Mouse (Mus musculus) CH12.LX (cell line): ENCODE measurements around the gene Ass1. TPM values are rescaled to one million over a fixed set of nuclear protein-coding genes. Genes with fewer than 3 reads are reported as not detected.

Source experiments
- DNase-seq: peaks from one replicate; pipeline ENCODE4 v3.0.0-alpha.2; 2013; ENCODE audit errors: extremely low read depth
- H3K27ac ChIP-seq: 2 replicates; pipeline ENCODE4 v1.5.1; 2012; ENCODE audit warnings: low read depth, mild to moderate bottlenecking, control low read depth, moderate library complexity; ENCODE audit not compliant: insufficient read depth
- H3K27me3 ChIP-seq: replicated peaks from 2 replicates; pipeline ENCODE3; 2012; ENCODE audit warnings: inconsistent platforms
- H3K36me3 ChIP-seq, 2 experiments: replicated peaks in 1 of 2; 2 replicates each; pipeline versions ENCODE3 to v1.6.1; 2012; ENCODE audit warnings: inconsistent platforms in 1 of 2, low read length in 1 of 2, mild to moderate bottlenecking in 1 of 2, mixed read lengths in 1 of 2, moderate library complexity in 1 of 2; ENCODE audit not compliant: control insufficient read depth in 1 of 2, insufficient read depth in 1 of 2
- H3K4me1 ChIP-seq, 2 experiments: 2 replicates each; pipeline ENCODE4 v1.6.1; 2012; ENCODE audit warnings: inconsistent platforms in 1 of 2, moderate library complexity in 1 of 2; ENCODE audit not compliant: insufficient read depth in 2 of 2, control insufficient read depth in 1 of 2
- H3K4me2 ChIP-seq: 2 replicates; pipeline ENCODE4 v1.6.1; 2012; ENCODE audit warnings: low read depth, mild to moderate bottlenecking, control low read depth; ENCODE audit not compliant: poor library complexity, insufficient read depth, severe bottlenecking
- H3K4me3 ChIP-seq, 3 experiments: fragments of 150-350 bp in 1 of 3; sonication (generic) in 1 of 3; replicated peaks in 1 of 3; 2 replicates each; pipeline versions ENCODE3 to v1.5.1; 2011 to 2012; ENCODE audit warnings: low read depth in 2 of 3, low read length in 2 of 3, mild to moderate bottlenecking in 2 of 3, moderate library complexity in 2 of 3, control low read depth in 1 of 3, improper control_type of control experiment in 1 of 3, inconsistent platforms in 1 of 3, mixed read lengths in 1 of 3; ENCODE audit not compliant: poor library complexity in 1 of 3
- H3K79me2 ChIP-seq: replicated peaks from 2 replicates; pipeline ENCODE4 v1.6.1; 2012; ENCODE audit warnings: mild to moderate bottlenecking, moderate library complexity; ENCODE audit not compliant: control insufficient read depth, poor library complexity, insufficient read depth, severe bottlenecking; ENCODE audit errors: extremely low read depth
- H3K9ac ChIP-seq: 2 replicates; pipeline ENCODE4 v1.6.1; 2012; ENCODE audit warnings: low read depth, mild to moderate bottlenecking, control low read depth, moderate library complexity; ENCODE audit not compliant: insufficient read depth
- H3K9me3 ChIP-seq: replicated peaks from 2 replicates; pipeline ENCODE3; 2012; ENCODE audit warnings: low read length, inconsistent platforms, mixed read lengths
- CTCF ChIP-seq, 2 experiments: IDR thresholded peaks in 1 of 2; conservative IDR thresholded peaks in 1 of 2; 2 replicates each; pipeline ENCODE4 v1.5.1; 2011 to 2012; ENCODE audit warnings: low read depth in 2 of 2, low read length in 2 of 2, improper control_type of control experiment in 1 of 2, inconsistent platforms in 1 of 2, mild to moderate bottlenecking in 1 of 2, moderate library complexity in 1 of 2
- IRF4 ChIP-seq: IDR thresholded peaks from 2 replicates; pipeline ENCODE4 v1.6.1; 2014; ENCODE audit warnings: low read depth, mild to moderate bottlenecking, inconsistent platforms, low read length, improper control_type of control experiment
- NELFE ChIP-seq: IDR thresholded peaks from 2 replicates; pipeline ENCODE4 v1.6.1; 2011; ENCODE audit warnings: low read depth, low read length, improper control_type of control experiment
- TBP ChIP-seq: conservative IDR thresholded peaks from 2 replicates; pipeline ENCODE4 v1.6.1; 2011; ENCODE audit warnings: low read depth, low read length, improper control_type of control experiment
- USF1 ChIP-seq: IDR thresholded peaks from 2 replicates; pipeline ENCODE4 v1.6.1; 2014; ENCODE audit warnings: low read depth, mild to moderate bottlenecking, inconsistent platforms, low read length, improper control_type of control experiment
- ZMIZ1 ChIP-seq: IDR thresholded peaks from 2 replicates; pipeline ENCODE4 v1.6.1; 2012; ENCODE audit warnings: low read depth, mild to moderate bottlenecking, inconsistent platforms, low read length, improper control_type of control experiment
- dilution Hi-C: fragments of 300-500 bp; cut with MboI; formaldehyde crosslinking; loops from 2 replicates; pipeline ENCODE4 v1.14.3; 2020; ENCODE audit warnings: low sequenced_read_pairs; ENCODE audit not compliant: extremely low pct_unique_long_range_greater_than_20kb, extremely low pct_ligation_motif_present
- in situ Hi-C: fragments of 300-500 bp; cut with MboI; formaldehyde crosslinking; loops from 3 replicates; pipeline ENCODE4 v1.14.3; 2019; ENCODE audit warnings: low sequenced_read_pairs, low pct_ligation_motif_present, low pct_unique_long_range_greater_than_20kb, mixed read lengths
- polyA plus RNA-seq: library from polyadenylated mRNA; unstranded; fragments of >175 nt; gene quantifications from 2 replicates; pipeline ENCODE4 v1.2.1, GENCODE M21; 2012; ENCODE audit warnings: low read depth; ENCODE audit not compliant: insufficient read length
- total RNA-seq, 2 experiments: library from RNA; depleted of rRNA; stranded (reverse); fragments of 300-350 nt in 1 of 2; fragments of >200 nt in 1 of 2; gene quantifications; 2 replicates each; pipeline ENCODE4 v1.2.3; 2012 to 2014

The Ass1 gene
- total and polyA plus RNA-seq, 3 experiments, result 45.1 to 211 (median 87.8) TPM

DNA sequence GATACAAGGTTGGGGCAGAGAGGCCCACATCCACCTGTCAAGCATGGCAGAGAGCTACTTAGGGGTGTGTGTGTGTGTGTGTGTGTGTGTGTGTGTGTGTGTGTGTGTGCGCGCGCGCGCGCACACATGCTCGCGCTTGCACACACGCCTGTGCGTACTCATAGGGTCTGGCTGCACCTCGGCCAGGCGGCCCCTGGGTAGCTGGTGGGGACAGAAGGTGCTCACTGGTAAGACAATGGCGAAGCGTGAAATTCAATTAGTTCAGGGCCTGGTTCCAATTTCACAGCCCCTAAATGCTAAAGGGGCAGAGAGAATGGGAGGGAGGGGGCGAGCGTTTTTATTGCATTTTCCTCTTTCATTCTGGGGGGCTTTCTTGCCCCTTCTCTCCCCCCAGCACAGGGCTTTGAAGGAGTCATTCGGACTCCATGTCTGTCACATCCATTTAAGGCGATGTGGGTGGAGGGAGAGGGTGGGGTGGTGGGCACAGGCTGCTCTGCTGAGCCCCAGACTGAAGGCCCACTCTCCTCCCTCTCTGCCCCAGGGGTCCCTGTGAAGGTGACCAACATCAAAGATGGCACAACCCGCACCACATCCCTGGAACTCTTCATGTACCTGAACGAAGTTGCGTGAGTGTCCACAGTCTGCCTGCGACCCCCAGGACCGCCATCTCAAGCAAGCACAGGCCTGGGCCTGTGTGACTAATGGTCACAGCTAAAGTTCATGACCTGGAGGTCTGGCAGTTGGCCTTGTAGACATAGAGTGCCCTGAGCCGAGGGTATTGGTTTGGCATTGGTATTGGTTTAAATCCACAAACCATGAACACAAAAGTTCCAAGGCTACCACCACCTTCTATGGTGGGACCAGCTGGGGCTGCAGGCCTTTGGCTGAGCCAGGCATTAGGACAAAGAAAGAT lies 30.5 kb downstream of the Ass1 start:
- Histone ChIP-seq H3K27me3 (no peaks in the 10 kb centered on the region), H3K79me2 (no peaks in the 10 kb centered on the region), H3K36me3 (peaks cover 8 to 98% of the 10 kb centered on the region in 2 experiments), H3K9ac (no peak overlapping the region), H3K9me3 (no peaks in the 10 kb centered on the region), H3K4me2 (no peak overlapping the region), H3K4me3 (no peak overlapping the region), H3K4me1 (no peaks in the 10 kb centered on the region), H3K27ac (no peak overlapping the region)
- no peak for DNase-seq
- dilution Hi-C loops, result no loop called here
- in situ Hi-C loops, result no loop called here
- no peak for TF ChIP-seq TBP
- TF ChIP-seq NELFE, result no peak

DNA sequence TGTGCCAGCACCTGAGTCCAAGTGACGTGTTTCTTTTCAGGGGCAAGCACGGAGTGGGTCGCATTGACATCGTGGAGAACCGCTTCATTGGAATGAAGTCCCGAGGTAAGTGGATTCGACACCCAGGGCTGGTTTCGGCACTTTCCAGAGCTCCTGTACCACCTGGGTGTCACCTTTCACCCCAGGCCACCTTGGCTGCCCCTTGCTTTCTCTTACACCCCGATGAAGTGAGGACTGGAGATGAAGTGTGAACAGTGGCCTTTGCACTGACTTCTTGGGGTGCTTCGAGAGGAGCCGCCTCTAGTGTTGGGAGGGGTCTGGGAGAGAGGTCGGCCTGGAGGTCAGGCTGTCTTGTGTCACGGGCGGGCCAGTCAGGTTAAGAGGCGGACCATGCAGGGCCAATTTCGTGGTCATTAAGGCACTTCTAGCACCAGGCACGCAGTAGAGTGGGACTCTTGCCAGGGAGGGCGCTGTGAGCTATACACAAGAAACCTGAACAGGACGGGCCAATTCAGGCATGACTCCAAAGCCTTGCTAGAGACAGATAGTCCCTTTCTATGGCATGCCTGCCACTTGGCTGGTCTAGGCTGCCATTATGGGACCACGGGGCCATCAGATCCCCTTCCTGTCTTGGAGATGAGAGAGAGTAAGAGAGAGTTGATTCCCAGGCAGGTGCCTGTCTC lies 31.6 kb downstream of the Ass1 start:
- H3K27me3 ChIP-seq, result no peaks in the 10 kb centered on the region
- H3K79me2 ChIP-seq, result no peaks in the 10 kb centered on the region
- DNase-seq, result no peak
- H3K4me2 ChIP-seq, result no peak overlapping the region
- no peaks in the 10 kb centered on the region for H3K9me3 ChIP-seq
- in situ Hi-C loops (no loop called here), dilution Hi-C loops (no loop called here)
- H3K36me3 ChIP-seq, result peaks cover 8 to 90% of the 10 kb centered on the region in 2 experiments
- H3K4me3 ChIP-seq, result no peak overlapping the region
- no peaks in the 10 kb centered on the region for H3K4me1 ChIP-seq
- no peak overlapping the region for H3K27ac ChIP-seq
- H3K9ac ChIP-seq, result no peak overlapping the region
- TF ChIP-seq ZMIZ1 (no peak), CTCF (conservative IDR thresholded peaks at IDR 0.05 in 1 of 2, IDR thresholded peaks at IDR 0.05 in 1 of 2; ENCODE audit: low read depth in 2 of 2, low read length in 2 of 2) (peak in 1 of 2 experiments; percentile 27; a peak in 2 of 4 replicates), IRF4 (no peak)

DNA sequence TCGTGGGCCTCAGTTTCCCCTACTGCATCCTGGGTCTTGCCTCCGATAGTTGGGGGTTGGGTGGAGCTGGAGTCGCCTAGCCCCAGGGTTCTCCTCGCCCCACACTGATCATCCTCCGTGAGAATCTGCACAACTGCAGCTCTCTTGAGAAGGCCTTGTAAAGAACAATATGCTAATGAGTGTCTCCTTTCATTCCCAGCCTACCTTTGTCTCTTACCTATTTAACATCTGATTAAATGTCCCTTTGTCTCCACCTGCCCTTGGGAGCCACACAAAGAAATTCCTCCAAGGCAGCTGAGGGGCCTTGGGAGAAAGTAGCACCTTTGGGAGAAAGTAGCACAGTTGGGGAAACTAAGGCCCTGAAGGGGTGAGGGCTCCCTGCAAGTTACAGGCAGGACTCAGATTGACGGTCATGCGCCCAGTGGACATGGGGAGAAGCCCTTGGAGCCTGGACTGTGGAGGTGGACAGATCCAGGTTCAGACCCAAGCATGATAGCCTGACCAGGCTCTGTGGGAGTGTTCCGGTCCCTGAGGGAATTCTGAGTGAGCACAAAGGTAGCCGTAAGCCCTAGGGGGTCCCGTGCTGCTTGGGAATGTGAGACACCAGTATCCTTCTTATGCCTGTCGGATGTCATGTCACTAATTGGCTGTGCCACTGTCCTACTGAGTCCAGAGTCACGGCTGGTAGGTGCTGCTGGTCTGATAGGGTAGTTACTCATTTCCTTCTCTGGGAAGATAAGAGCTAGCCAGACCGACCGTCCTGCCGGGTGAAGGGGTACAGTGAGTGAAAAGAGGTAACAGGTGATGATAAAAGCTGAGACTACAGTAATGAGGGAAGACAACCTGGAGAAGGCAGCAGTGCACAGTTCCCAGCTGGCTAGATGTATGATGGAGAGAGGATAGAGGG lies 32.9 kb downstream of the Ass1 start:
- in situ Hi-C loops, result no loop called here
- peaks cover 8 to 85% of the 10 kb centered on the region in 2 experiments for H3K36me3 ChIP-seq

More for the DNA sequence above, 32.9 kb downstream of the Ass1 start:
- H3K9ac ChIP-seq, result no peak overlapping the region
- DNase-seq, result no peak
- no peak overlapping the region for H3K4me3 ChIP-seq
- H3K79me2 ChIP-seq, result no peaks in the 10 kb centered on the region
- no peak overlapping the region for H3K4me2 ChIP-seq
- H3K27ac ChIP-seq, result no peak overlapping the region
- no peaks in the 10 kb centered on the region for H3K27me3 ChIP-seq
- no peaks in the 10 kb centered on the region for H3K4me1 ChIP-seq
- H3K9me3 ChIP-seq, result no peaks in the 10 kb centered on the region
- TF ChIP-seq USF1, result no peak
- dilution Hi-C loops, result no loop called here
